Mouse (Mus musculus) c-Kit-positive CD71-negative TER-119-negative erythroid progenitor cells, embryonic 14.5 days (primary cell): ENCODE measurements at regions not wholly inside any gene's neighbourhood (a gene's known extent, or its start where the extent isn't known, plus 50 kb on each side); places are given as distances from the start of the nearest gene placed in this dataset.

Source experiments
- DNase-seq: peaks from one replicate; pipeline ENCODE4 v3.0.0-alpha.2; 2013; ENCODE audit warnings: low read depth

DNA sequence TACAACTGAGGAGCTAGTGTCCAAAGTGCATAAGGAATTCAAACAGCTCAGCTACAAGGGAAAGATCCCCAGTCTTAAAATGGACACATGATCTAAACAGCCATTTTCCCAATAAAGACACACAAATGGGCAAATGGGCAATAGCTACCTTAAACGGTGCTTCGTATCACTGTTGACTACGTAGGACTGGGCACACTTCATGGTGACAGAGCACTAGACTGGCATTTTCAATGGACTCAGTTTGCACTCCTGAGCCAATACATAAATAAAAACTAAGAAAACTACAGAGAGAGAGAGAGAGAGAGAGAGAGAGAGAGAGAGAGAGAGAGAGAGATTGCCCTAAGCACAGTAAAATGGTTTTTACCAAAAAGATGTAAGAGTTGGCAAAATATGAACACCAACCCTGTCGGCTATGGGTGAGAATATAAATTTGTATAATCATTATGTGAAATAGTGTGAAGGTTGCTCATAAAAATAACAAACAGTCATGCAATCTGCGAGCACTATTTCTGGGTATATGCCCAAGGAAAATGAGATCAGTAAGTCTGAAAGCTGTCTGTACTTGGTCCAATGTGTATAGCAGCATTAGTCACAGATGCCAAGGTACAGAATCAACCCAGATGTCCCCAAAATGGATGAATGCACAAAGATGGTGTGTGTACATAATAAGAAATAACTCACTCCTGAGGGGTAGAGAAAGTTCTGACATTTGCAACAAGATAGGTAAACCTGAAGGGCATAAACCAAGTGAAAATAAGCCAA, 312.9 kb upstream of the Clec14a start:
- DNase-seq = no peak

- no peak for DNase-seq
These were observed 300.0 kb upstream of the Clec14a start for GRCm38 (mm10) chr12:58569056-58569455.

- no peak for DNase-seq
These were observed 291.8 kb upstream of the Clec14a start for GRCm38 (mm10) chr12:58560840-58561239.

DNA sequence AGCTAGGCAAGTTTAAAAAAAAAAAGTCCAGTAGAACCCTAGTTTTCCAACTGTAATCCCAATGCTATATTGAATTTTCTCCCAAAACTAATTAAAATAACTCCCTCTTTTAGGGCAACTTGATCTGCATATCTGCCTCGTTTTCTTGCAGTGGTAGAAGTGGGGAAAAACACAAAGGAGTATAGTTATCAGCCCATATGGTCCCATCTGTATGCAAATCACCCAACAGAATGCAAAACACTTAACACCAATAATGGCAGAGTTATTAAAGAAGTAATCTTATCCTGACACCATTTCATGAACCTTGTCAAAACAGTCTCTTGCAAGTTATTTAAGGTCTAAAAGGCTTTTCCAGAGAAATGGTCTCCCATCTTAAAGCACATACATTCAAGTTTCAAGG, 290.7 kb upstream of the Clec14a start:
- no peak for DNase-seq

DNA sequence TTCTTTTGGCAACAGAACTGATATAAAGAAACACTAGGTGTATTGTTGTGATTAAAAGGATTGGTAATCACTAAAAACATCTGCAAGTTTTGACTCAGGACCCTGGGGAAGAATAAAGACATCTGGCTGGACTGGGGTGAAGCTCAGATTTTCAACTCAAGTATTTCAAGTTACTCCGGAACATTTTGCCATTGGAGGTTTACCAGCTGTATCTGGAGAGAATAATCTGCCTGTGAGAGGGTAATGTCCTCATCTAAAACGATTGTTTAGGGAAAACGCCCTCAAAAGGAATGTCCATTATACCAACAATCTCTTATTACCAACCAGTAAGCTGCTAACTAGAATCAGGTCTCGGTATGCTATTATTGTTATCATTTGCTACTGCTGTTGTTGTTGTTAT, 288.2 kb upstream of the Clec14a start:
- no peak for DNase-seq

GRCm38 (mm10) chr12:58556741-58557140, 287.7 kb upstream of the Clec14a start:
- no peak for DNase-seq

GRCm38 (mm10) chr12:58556060-58556459, 287.0 kb upstream of the Clec14a start:
- DNase-seq = no peak

GRCm38 (mm10) chr12:58550859-58551761, 282.0 kb upstream of the Clec14a start:
- DNase-seq = no peak

GRCm38 (mm10) chr12:58545832-58546538, 276.9 kb upstream of the Clec14a start:
- DNase-seq = no peak

DNA sequence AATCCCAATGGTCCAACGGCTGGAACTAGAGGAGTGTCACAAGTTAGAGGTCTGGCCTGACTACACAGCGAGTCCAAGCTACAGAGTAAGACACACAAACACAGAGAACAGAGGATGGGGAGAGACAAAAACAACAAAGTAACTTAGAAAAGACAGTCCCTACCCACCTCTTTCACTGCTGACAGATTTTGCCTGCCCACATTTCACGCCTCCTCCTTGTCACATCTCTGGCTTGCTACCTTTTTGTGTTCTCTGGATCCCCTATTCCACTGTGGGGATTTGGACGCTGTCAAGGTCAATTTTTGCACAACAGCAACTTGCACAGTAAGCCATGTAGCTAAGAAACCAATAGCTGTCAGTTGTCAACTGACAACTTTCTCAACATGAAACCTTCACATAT, 275.8 kb upstream of the Clec14a start:
- DNase-seq = no peak

DNA sequence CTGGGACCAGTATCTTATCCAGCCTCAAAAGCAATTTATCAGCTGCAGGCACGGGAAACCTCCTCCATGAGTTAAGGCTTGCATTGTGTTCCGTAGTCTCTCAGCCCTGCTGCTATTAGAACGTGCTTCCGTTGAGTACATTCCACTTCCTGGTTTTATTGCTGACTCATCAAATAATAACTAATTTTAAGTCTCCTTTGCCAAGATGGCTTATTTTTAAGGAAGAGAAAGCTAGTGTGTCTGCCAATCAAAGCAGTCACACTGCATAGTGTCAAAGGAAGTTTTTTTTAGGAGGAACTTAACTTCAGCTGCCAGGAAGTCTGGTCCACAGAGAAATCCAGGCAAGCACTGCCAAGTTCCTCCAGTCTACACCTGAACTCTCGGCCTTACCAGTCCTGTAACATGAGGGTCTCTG, 269.2 kb upstream of the Clec14a start:
- peak; percentile 13 for DNase-seq

- DNase-seq = no peak
These were observed 268.7 kb upstream of the Clec14a start for GRCm38 (mm10) chr12:58537833-58538232.

- DNase-seq = no peak
These were observed 267.4 kb upstream of the Clec14a start for GRCm38 (mm10) chr12:58536381-58536992.

DNA sequence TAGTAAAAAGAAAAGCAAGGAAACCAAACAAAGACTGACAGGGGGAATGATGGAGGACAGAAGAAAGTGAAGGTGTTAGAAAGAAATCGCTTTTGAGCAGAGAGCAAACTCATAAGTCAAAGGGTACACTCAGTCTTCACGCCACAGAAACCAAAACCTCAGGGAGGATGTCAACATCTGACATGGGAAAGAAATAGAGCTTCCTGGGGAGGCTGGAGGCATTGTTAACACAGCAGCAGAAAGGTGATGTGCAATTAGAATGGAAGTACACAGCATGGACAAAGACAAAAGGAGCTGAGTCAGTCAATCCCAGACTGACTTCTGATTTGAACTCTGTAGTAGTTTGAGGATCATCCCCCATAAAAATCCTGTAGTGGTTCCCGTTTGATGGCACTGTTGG, 261.2 kb upstream of the Clec14a start:
- DNase-seq = no peak

DNA sequence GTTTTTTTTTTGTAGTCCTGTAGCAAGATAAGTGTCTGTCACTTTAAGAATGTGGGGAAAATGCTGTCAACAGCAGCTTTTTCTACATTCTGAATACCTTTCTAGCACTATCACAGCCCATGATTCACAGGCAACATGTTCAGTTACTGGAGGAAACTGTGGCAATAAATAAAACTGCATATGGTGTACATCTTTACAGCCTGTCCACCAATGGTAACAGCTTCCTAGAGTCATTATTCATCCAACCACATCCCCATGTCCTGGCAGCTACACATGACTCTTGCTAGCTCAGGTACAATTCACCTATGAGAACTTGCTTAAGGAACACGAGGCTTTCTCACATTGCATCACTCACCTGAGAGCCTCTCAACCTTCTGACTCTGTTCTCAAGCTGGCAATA, 247.7 kb upstream of the Clec14a start:
- DNase-seq = no peak

- no peak for DNase-seq
These were observed 244.9 kb upstream of the Clec14a start for GRCm38 (mm10) chr12:58513951-58514350.

DNA sequence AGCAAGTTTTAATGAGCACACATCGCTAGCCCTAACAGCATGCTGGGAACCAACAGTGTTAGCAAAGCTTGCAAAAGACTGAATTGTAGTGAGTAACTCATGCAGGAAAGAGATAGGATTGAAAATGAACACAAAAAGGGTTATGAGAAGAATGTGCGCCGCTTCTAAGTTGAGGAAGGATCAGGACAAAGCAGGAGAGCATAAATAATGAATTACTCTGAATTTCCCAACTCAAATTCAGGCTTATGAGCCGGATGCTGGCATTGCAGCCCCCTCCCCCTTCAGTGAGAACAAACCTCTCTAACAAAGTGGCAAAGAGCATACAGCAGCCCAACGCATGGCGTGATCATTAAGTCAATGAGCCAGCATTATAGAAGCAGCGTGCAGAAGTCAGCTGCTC, 243.6 kb upstream of the Clec14a start:
- no peak for DNase-seq

GRCm38 (mm10) chr12:58504283-58504682, 235.2 kb upstream of the Clec14a start:
- no peak for DNase-seq

- no peak for DNase-seq
These were observed 205.1 kb upstream of the Clec14a start for GRCm38 (mm10) chr12:58474181-58474580.

DNA sequence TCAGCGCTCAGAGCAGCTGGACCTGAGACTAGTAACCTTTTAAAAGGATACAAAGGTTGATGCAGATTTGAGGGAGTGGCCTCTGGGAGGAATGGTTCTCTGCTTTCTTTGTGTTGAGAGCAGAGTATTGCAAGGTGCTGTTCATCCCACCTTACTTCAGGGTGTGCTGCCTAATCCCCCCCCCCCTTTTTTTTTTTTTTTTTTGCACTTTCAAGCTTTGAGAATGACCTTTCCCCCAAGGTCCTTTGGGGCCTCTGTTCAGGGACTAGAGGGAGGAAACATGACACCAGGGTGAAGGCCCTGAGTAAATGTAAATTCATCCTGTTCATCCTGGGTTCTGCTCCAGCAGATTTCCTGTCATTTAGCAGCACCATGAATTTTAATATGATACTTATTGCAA, 204.4 kb upstream of the Clec14a start:
- DNase-seq = no peak

- DNase-seq = no peak
These were observed 191.4 kb upstream of the Clec14a start for GRCm38 (mm10) chr12:58460465-58460864.

DNA sequence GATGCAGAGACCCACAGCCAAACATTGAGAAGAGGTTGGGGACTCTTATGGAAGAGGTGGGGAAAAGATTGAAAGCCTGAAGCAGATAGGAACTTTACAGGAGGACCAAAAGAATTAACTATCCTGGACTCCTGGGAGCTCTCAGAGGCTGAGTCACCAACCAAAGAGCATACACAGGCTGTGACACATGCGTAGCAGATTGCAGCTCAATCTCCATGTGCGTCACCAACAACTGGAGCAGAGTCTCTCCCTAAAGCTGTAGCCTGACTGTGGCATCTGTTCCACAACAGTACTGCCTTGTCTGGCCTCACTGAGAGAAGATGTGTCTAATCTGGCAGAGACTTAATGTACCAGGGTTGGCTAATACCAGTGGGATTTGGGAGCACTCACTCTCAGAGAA, 185.7 kb upstream of the Clec14a start:
- no peak for DNase-seq
